ENCODE assay signal across 9 mouse cellular contexts in the genomic region with DNA sequence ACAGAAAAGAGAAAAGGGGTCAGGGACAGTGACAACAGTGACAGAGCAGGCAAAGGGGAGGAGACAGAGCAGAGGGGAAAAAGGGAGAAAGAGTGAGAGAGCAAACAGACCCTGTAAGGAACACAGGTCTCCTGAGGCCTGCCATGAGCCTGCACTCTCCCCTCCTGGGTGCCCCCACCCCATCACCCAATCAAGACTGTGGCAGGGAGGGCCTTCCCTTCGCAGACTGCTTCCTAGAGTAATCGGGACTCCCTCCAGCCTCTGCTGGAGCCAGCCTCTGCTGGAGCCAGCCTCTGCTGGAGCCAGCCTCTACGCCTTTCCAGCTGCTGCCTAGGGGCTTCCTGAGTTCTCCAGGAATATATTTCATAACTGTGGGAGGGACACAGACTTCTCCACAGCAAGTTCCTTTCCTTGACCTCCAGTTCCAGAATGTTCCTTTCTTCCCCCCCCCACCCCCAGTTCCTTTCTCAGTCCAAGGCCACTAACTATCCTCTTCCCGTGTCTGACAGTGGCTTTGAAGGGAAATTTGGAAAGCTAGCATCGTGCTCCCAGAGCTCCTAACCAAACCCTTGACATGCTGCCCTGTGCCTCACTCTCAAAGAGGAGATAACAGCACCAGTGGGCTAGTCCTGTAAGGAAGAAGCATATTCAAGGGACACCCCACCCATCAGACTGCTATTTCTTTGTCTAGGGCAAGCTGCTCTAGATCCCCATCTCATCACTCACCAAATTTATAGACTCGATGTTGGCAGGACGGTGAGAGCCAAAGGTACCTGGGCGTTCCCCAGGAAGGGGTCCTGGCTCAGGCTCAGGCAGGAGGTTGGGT. TPM values are rescaled to one million over a fixed set of nuclear protein-coding genes. Genes with fewer than 3 reads are reported as not detected.
DNase-seq lines count a peak whose midpoint lies in the region; ATAC-seq lines count a peak whose summit lies in the region.
"Had no signal": no experiment of that assay in that cellular context is flagged by ENCODE, and none has a peak within 500 bp of the region (broad histone marks: within the 10 kb centered on the region; RNA-seq: fewer than 3 reads in every experiment).

No protein-coding gene starts in this region.

- DNase-seq in midbrain, embryonic 11.5 days (ENCODE audit: low spot score, missing footprints) = no peak
- DNase-seq in heart, postnatal 14 days = peak; percentile 70 to 73
- peak; percentile 55 to 65 for DNase-seq in kidney, postnatal 4 days
- no peak for DNase-seq in right cerebral cortex, postnatal 36 days (ENCODE audit: low spot score in 2 of 2)
- DNase-seq in embryo, embryonic 9.5 days (ENCODE audit: extremely low spot score) = no peak

- intact Hi-C loops in heart, postnatal 14 days (cut with DNase I) = loop anchor here (2.0 kb wide), 1 partner anchor 34 kb away; no protein-coding TSS in a partner anchor

- peak overlapping the region; percentile 44 for H3K9ac ChIP-seq in midbrain, embryonic 13.5 days (replicated peaks)
- H3K9ac ChIP-seq in midbrain, embryonic 11.5 days (ENCODE audit: low read length) = no peak overlapping the region; the same call in 1 of the 2 replicates
- peak overlapping the region; percentile 47; the same call in 1 of the 2 replicates for H3K9ac ChIP-seq in neural tube, embryonic 13.5 days

- H3K4me2 ChIP-seq in midbrain, embryonic 13.5 days (replicated peaks) = no peak overlapping the region
- no peak overlapping the region; the same call in 1 of the 2 replicates for H3K4me2 ChIP-seq in midbrain, embryonic 11.5 days
- H3K4me2 ChIP-seq in neural tube, embryonic 13.5 days = peak overlapping the region; percentile 80; the same call in 1 of the 2 replicates

- H3K27ac ChIP-seq in midbrain, embryonic 13.5 days = no peak overlapping the region
- H3K27ac ChIP-seq in midbrain, embryonic 11.5 days (ENCODE audit: low read depth, low read length) = no peak overlapping the region
- H3K27ac ChIP-seq in neural tube, embryonic 13.5 days (replicated peaks) = no peak overlapping the region
- H3K27ac ChIP-seq: macrophage had no signal

- no peaks in the 10 kb centered on the region for H3K9me3 ChIP-seq in midbrain, embryonic 13.5 days
- no peaks in the 10 kb centered on the region for H3K9me3 ChIP-seq in midbrain, embryonic 11.5 days (ENCODE audit: control insufficient read depth, low read length)
- peaks cover 6% of the 10 kb centered on the region; the same call in 1 of the 2 replicates for H3K9me3 ChIP-seq in erythroblast, embryonic 14.5 days (ENCODE audit: control insufficient read depth, low read length)
- no peaks in the 10 kb centered on the region for H3K9me3 ChIP-seq in neural tube, embryonic 13.5 days

- H3K4me1 ChIP-seq in midbrain, embryonic 13.5 days (replicated peaks) = peaks cover 49% of the 10 kb centered on the region
- H3K4me1 ChIP-seq in midbrain, embryonic 11.5 days (ENCODE audit: control insufficient read depth, insufficient read depth, low read length) = peaks cover 27% of the 10 kb centered on the region
- peaks cover 90% of the 10 kb centered on the region for H3K4me1 ChIP-seq in erythroblast, embryonic 14.5 days (ENCODE audit: control insufficient read depth)
- H3K4me1 ChIP-seq in neural tube, embryonic 13.5 days (replicated peaks) = peaks cover 56% of the 10 kb centered on the region

- no peak overlapping the region for H3K4me3 ChIP-seq in midbrain, embryonic 13.5 days (replicated peaks)
- H3K4me3 ChIP-seq in midbrain, embryonic 11.5 days (ENCODE audit: low read depth, low read length) = no peak overlapping the region
- H3K4me3 ChIP-seq in erythroblast, embryonic 14.5 days (replicated peaks) = peak overlapping the region; percentile 100
- no peak overlapping the region for H3K4me3 ChIP-seq in neural tube, embryonic 13.5 days

- WGBS in midbrain, embryonic 13.5 days = 50% methylated on average over 8 of the region's 8 CpGs
- WGBS in midbrain, embryonic 11.5 days = 56% methylated on average over 8 of the region's 8 CpGs
- 63% methylated on average over 8 of the region's 8 CpGs for WGBS in neural tube, embryonic 13.5 days

- H3K36me3 ChIP-seq in midbrain, embryonic 13.5 days = no peaks in the 10 kb centered on the region
- no peaks in the 10 kb centered on the region for H3K36me3 ChIP-seq in midbrain, embryonic 11.5 days (ENCODE audit: control insufficient read depth, insufficient read depth, low read length)
- peaks cover 64% of the 10 kb centered on the region for H3K36me3 ChIP-seq in erythroblast, embryonic 14.5 days (ENCODE audit: control insufficient read depth)
- H3K36me3 ChIP-seq in neural tube, embryonic 13.5 days = no peaks in the 10 kb centered on the region

- no peak for ATAC-seq in midbrain, embryonic 13.5 days
- ATAC-seq in midbrain, embryonic 11.5 days (ENCODE audit: low FRiP score) = no peak
- ATAC-seq in neural tube, embryonic 13.5 days (ENCODE audit: low read depth) = no peak

- peaks cover 34% of the 10 kb centered on the region for H3K27me3 ChIP-seq in midbrain, embryonic 13.5 days
- peaks cover 21% of the 10 kb centered on the region for H3K27me3 ChIP-seq in midbrain, embryonic 11.5 days (ENCODE audit: control insufficient read depth, insufficient read depth, low read length)
- H3K27me3 ChIP-seq in erythroblast, embryonic 14.5 days (ENCODE audit: control insufficient read depth) = no peaks in the 10 kb centered on the region; the same call in 1 of the 2 replicates
- peaks cover 18% of the 10 kb centered on the region for H3K27me3 ChIP-seq in neural tube, embryonic 13.5 days

RNA-seq across cellular contexts. Expression of a gene that starts 6.6 kb away (rescaled TPM):
- polyA plus RNA-seq in midbrain, embryonic 13.5 days (2015; fragmentation: Nextera tagmentation; extraction: Ambion mirVana) = 29.7 and 30.4 TPM in 2 replicates
- polyA plus RNA-seq in midbrain, embryonic 11.5 days (2014; fragmentation: Nextera tagmentation; extraction: Ambion mirVana) = 45.1 and 46.8 TPM in 2 replicates
- 77.5 and 78.0 TPM in 2 replicates for polyA plus RNA-seq in erythroblast, embryonic 14.5 days (2012)
- total RNA-seq in heart, postnatal 14 days (2021) = 10 to 100 TPM; 75.0 to 80.7 TPM
- 40.1 and 41.6 TPM in 2 replicates for polyA plus RNA-seq in neural tube, embryonic 13.5 days (2015; fragmentation: Nextera tagmentation; extraction: Ambion mirVana)

RNA-seq across cellular contexts. Expression of a gene that starts 9.1 kb away (rescaled TPM):
- polyA plus RNA-seq in midbrain, embryonic 13.5 days (2015; fragmentation: Nextera tagmentation; extraction: Ambion mirVana) = not detected in 2 replicates
- polyA plus RNA-seq in midbrain, embryonic 11.5 days (2014; fragmentation: Nextera tagmentation; extraction: Ambion mirVana) = 0.21 TPM in 1 of 2 replicates, not detected in the other
- polyA plus RNA-seq in erythroblast, embryonic 14.5 days (2012) = 0.44 TPM in 1 of 2 replicates, not detected in the other
- total RNA-seq in heart, postnatal 14 days (2021) = not detected
- polyA plus RNA-seq in neural tube, embryonic 13.5 days (2015; fragmentation: Nextera tagmentation; extraction: Ambion mirVana) = 1.6 and 3.6 TPM in 2 replicates
- polyA plus RNA-seq: macrophage had no signal

RNA-seq across cellular contexts. Expression of a gene that starts 19.7 kb away (rescaled TPM):
- 1,587 and 1,677 TPM in 2 replicates for polyA plus RNA-seq in midbrain, embryonic 13.5 days (2015; fragmentation: Nextera tagmentation; extraction: Ambion mirVana)
- polyA plus RNA-seq in midbrain, embryonic 11.5 days (2014; fragmentation: Nextera tagmentation; extraction: Ambion mirVana) = 1,614 and 1,690 TPM in 2 replicates
- 36.9 and 62.9 TPM in 2 replicates for polyA plus RNA-seq in erythroblast, embryonic 14.5 days (2012)
- 100 to 1,000 TPM; 897 to 986 TPM for total RNA-seq in heart, postnatal 14 days (2021)
- polyA plus RNA-seq in neural tube, embryonic 13.5 days (2015; fragmentation: Nextera tagmentation; extraction: Ambion mirVana) = 1,589 and 1,622 TPM in 2 replicates

RNA-seq across cellular contexts. Expression of a gene that starts 29.1 kb away (rescaled TPM):
- polyA plus RNA-seq in midbrain, embryonic 13.5 days (2015; fragmentation: Nextera tagmentation; extraction: Ambion mirVana) = 89.2 and 95.3 TPM in 2 replicates
- 97.2 and 102 TPM in 2 replicates for polyA plus RNA-seq in midbrain, embryonic 11.5 days (2014; fragmentation: Nextera tagmentation; extraction: Ambion mirVana)
- 1.7 TPM in 2 replicates for polyA plus RNA-seq in erythroblast, embryonic 14.5 days (2012)
- total RNA-seq in heart, postnatal 14 days (2021) = 10 to 100 TPM; 28.8 to 29.9 TPM
- polyA plus RNA-seq in neural tube, embryonic 13.5 days (2015; fragmentation: Nextera tagmentation; extraction: Ambion mirVana) = 75.0 and 84.2 TPM in 2 replicates

RNA-seq across cellular contexts. Expression of a gene that starts 37.3 kb away (rescaled TPM):
- 5.2 and 7.1 TPM in 2 replicates for polyA plus RNA-seq in midbrain, embryonic 13.5 days (2015; fragmentation: Nextera tagmentation; extraction: Ambion mirVana)
- 7.8 and 9.0 TPM in 2 replicates for polyA plus RNA-seq in midbrain, embryonic 11.5 days (2014; fragmentation: Nextera tagmentation; extraction: Ambion mirVana)
- 0.02 and 0.06 TPM in 2 replicates for polyA plus RNA-seq in erythroblast, embryonic 14.5 days (2012)
- 1 to 10 TPM; 1.5 to 2.1 TPM for total RNA-seq in heart, postnatal 14 days (2021)
- 5.3 and 5.6 TPM in 2 replicates for polyA plus RNA-seq in neural tube, embryonic 13.5 days (2015; fragmentation: Nextera tagmentation; extraction: Ambion mirVana)

Comparison
In these comparisons a context has a peak if more than half of its experiments do, and no peak if none do; other contexts are left out.
1. DNase-seq: peak in heart, postnatal 14 days (2 of 2) and kidney, postnatal 4 days (2 of 2); none in midbrain, embryonic 11.5 days (single experiment), right cerebral cortex, postnatal 36 days (0 of 2) and embryo, embryonic 9.5 days (single experiment).
2. RNA of a gene that starts 19.7 kb away (polyA plus RNA-seq): 1,614 to 1,690 TPM in midbrain, embryonic 11.5 days, 1,589 to 1,622 TPM in neural tube, embryonic 13.5 days and 1,587 to 1,677 TPM in midbrain, embryonic 13.5 days; 36.9 to 62.9 TPM in erythroblast, embryonic 14.5 days; every median in the first group is over 10 times any median in the second.